Mouse (Mus musculus) lung, embryonic 14.5 days (tissue): ENCODE measurements around the gene Pcyt1a. TPM values are rescaled to one million over a fixed set of nuclear protein-coding genes. Genes with fewer than 3 reads are reported as not detected.

Source experiments
- ATAC-seq: fragments of 200-750 bp; cut with Nextera tagmentation; 2 replicates; pipeline ENCODE4 v1.8.0; 2017; ENCODE audit warnings: mild to moderate bottlenecking, moderate TSS enrichment, moderate library complexity; ENCODE audit not compliant: insufficient read depth
- DNase-seq: peaks from one replicate; pipeline ENCODE4 v3.0.0-alpha.2; 2015
- H3K27ac ChIP-seq: fragments of 300-500 bp; sonication (generic); 2 replicates; pipeline ENCODE4 v1.5.1; 2014; ENCODE audit warnings: low read depth, mild to moderate bottlenecking, moderate library complexity
- H3K27me3 ChIP-seq: fragments of 300-500 bp; sonication (generic); 2 replicates; pipeline ENCODE4 v1.6.1; 2014; ENCODE audit warnings: low read length, control low read depth; ENCODE audit not compliant: insufficient read depth
- H3K36me3 ChIP-seq: fragments of 300-500 bp; sonication (generic); 2 replicates; pipeline ENCODE4 v1.6.1; 2014; ENCODE audit warnings: control low read depth; ENCODE audit not compliant: insufficient read depth
- H3K4me1 ChIP-seq: fragments of 300-500 bp; sonication (generic); 2 replicates; pipeline ENCODE4 v1.6.1; 2014; ENCODE audit warnings: antibody characterized with exemption, control low read depth; ENCODE audit not compliant: insufficient read depth
- H3K4me2 ChIP-seq: fragments of 300-500 bp; sonication (generic); 2 replicates; pipeline ENCODE4 v1.6.1; 2014; ENCODE audit warnings: mild to moderate bottlenecking
- H3K4me3 ChIP-seq: fragments of 300-500 bp; sonication (generic); 2 replicates; pipeline ENCODE4 v1.5.1; 2014; ENCODE audit warnings: low read depth, low read length
- H3K9ac ChIP-seq: fragments of 300-500 bp; sonication (generic); 2 replicates; pipeline ENCODE4 v1.6.1; 2014
- H3K9me3 ChIP-seq: fragments of 300-500 bp; sonication (generic); 2 replicates; pipeline ENCODE4 v1.6.1; 2016; ENCODE audit warnings: low read depth, low read length, control low read depth
- CTCF ChIP-seq: IDR thresholded peaks from 2 replicates; pipeline ENCODE4 v1.5.1; 2016; ENCODE audit warnings: antibody characterized with exemption, low read depth
- WGBS: fragments of 180-500 bp; shearing (Covaris S2); extraction: QIAGEN DNeasy Blood & Tissue Kit; methylation state at CpG from one replicate; pipeline ENCODE4 v1.1.7; 2014; 5-methylcytosine and 5-hydroxymethylcytosine counted together
- polyA plus RNA-seq: library from polyadenylated mRNA; unstranded; fragments of >200 nt; fragmentation: Nextera tagmentation; extraction: Ambion mirVana; gene quantifications from 2 replicates; pipeline ENCODE4 v1.2.1, GENCODE M21; 2014

Gene Pcyt1a
- polyA plus RNA-seq, 1 experiment from 2014 or later = 40.4 TPM

DNA sequence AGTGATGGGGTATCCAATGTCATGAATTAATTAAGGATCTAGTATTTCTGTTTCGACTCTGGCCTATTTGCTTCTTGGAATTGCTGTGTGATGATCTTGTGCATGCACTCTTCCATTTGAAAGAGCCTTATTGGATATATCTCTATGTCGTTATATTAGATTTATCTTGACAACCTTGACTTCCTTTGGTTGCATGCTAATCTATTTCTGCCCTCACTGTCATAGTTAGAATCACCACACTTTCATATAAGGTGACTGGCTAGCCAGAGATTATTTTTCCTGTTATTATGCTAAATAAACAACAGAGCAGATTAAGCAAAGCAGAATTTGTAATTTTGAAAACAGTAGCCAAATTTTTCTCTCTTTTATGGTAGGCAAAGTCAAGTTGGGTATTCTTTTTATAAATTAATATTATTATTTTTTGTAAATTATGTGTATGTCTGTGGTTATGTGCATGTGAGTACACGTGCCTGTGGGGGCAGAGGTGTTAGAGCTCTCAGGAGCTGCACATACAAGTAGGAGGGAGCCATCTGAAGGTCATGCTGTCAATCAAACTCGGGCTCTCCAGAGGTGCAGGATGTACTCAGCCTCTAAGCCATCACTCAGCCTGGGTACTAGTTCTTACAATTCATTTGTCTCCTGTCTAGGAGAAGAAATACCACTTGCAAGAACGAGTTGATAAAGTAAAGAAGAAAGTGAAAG is 38.8 kb downstream of the Pcyt1a start:
- Histone ChIP-seq H3K36me3 (peaks cover 34% of the 10 kb centered on the region), H3K9ac (no peak overlapping the region), H3K27ac (no peak overlapping the region), H3K4me3 (no peak overlapping the region), H3K4me2 (no peak overlapping the region), H3K27me3 (no peaks in the 10 kb centered on the region), H3K4me1 (no peaks in the 10 kb centered on the region), H3K9me3 (no peaks in the 10 kb centered on the region)
- ATAC-seq (no peak), DNase-seq (no peak)
- TF ChIP-seq CTCF = no peak
- WGBS = 62% methylated on average over 5 of the region's 5 CpGs

DNA sequence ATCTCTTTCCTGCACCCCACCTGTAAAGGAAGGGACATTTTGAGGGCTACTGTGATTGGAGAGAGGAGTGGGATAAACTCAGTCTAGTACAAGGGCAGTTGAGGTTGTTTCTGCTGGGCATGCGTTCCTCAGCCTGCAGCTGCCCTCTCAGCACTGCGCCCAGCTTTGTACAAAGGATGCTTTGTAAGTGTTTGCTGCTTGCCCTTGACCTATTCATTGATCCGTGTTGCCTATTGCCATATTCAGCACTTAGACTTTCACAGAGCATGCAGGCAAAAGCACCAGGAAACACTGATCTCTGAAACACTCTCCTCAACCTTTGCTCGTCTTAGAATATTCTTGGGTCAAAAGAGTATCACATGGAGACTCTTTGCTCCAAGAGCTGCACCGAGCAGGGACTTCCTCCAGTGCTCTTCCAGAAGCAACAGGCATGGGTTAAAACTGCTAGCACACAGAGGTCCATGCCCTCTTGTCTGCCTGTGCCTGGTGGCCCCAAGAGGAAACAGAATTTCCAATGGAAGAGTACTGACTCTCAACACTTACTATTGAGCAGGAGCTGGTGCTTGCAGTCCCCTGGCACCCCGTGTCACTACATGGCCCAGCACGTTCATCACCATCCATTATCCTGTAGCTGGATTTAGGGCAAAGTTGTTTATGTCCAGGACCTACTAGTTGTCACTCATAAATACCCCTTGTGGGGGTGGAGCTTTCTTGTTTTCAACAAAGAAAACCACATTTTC is 41.7 kb downstream of the Pcyt1a start:
- H3K36me3 ChIP-seq = peaks cover 28% of the 10 kb centered on the region
- no peaks in the 10 kb centered on the region for H3K4me1 ChIP-seq
- no peak overlapping the region for H3K4me3 ChIP-seq
- H3K27me3 ChIP-seq = no peaks in the 10 kb centered on the region
- H3K27ac ChIP-seq = no peak overlapping the region
- 77% methylated on average over 7 of the region's 7 CpGs for whole genome bisulfite sequencing
- DNase-seq = no peak
- no peak for TF ChIP-seq CTCF
- H3K4me2 ChIP-seq = no peak overlapping the region
- ATAC-seq = no peak
- H3K9ac ChIP-seq = no peak overlapping the region
- H3K9me3 ChIP-seq = no peaks in the 10 kb centered on the region

DNA sequence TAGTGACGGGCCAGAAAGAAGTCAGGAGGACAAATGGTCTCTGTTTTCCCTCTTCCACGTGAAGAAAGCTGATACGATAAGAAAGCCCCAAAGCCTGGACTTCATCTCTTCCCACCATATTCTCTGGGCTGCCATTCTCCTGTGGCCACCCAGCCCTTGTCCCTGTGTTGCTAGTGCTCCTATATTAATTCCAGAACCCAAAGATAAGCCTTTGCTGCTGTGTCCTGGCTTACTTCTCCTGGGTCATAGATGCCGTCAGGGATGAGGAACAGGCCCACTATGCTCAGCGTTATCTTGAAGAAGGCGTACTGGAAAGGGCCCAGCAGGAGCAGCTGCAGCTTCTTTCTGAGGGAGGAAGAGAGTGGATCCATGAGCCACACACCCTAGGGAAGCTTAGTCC is 46.6 kb downstream of the Pcyt1a start:
- 63% methylated on average over 6 of the region's 6 CpGs for WGBS
- Histone ChIP-seq H3K27me3 (no peaks in the 10 kb centered on the region), H3K27ac (no peak overlapping the region), H3K9me3 (no peaks in the 10 kb centered on the region), H3K4me2 (no peak overlapping the region), H3K4me3 (no peak overlapping the region), H3K9ac (no peak overlapping the region), H3K4me1 (no peaks in the 10 kb centered on the region), H3K36me3 (0 out of 2 replicates have a peak, but pooled peaks cover 2% of the 10 kb centered on the region)
- TF ChIP-seq CTCF = no peak
- DNase-seq (no peak), ATAC-seq (no peak)

- DNase-seq (no peak), ATAC-seq (no peak)
- no peak overlapping the region for H3K4me2 ChIP-seq
- H3K4me3 ChIP-seq = no peak overlapping the region
- no peak overlapping the region for H3K9ac ChIP-seq
- H3K36me3 ChIP-seq = no peaks in the 10 kb centered on the region
- WGBS = 57% methylated on average over 2 of the region's 2 CpGs
- no peaks in the 10 kb centered on the region for H3K27me3 ChIP-seq
- no peak overlapping the region for H3K27ac ChIP-seq
- no peak for TF ChIP-seq CTCF
- no peaks in the 10 kb centered on the region for H3K9me3 ChIP-seq
- H3K4me1 ChIP-seq = no peaks in the 10 kb centered on the region
Observed at GRCm38 (mm10) chr16:32479415-32479814, 48.7 kb downstream of the Pcyt1a start.

DNA sequence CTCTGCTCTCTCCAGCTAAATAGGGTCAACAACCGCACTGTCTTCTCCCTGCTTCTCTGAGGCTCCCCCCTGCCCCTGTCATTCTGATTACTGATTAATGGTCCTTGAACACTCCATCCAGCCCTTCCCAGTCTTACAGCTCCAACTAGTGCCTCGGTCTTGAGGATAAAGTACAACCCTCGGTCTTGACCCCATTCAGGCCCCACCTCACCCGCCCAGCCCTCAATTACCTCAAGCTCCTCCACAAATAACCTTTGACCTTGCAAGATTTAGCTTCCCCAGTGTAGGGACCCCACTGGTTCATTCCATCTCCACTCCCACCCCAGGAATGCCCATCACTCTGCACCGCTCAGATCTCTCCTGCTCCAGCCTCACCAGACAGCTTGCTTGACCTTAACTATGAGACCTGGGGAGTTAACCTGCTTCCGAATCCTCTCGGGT is 53.7 kb downstream of the Pcyt1a start:
- no peak overlapping the region for H3K4me2 ChIP-seq
- no peaks in the 10 kb centered on the region for H3K27me3 ChIP-seq
- no peak overlapping the region for H3K4me3 ChIP-seq
- no peaks in the 10 kb centered on the region for H3K9me3 ChIP-seq
- WGBS = 16% methylated on average over 7 of the region's 7 CpGs
- H3K36me3 ChIP-seq = no peaks in the 10 kb centered on the region
- H3K27ac ChIP-seq = no peak overlapping the region
- no peak for DNase-seq
- 0 out of 2 replicates have a peak, but pooled peaks cover 2% of the 10 kb centered on the region for H3K4me1 ChIP-seq
- H3K9ac ChIP-seq = no peak overlapping the region
- no peak for ATAC-seq
- no peak for TF ChIP-seq CTCF

DNA sequence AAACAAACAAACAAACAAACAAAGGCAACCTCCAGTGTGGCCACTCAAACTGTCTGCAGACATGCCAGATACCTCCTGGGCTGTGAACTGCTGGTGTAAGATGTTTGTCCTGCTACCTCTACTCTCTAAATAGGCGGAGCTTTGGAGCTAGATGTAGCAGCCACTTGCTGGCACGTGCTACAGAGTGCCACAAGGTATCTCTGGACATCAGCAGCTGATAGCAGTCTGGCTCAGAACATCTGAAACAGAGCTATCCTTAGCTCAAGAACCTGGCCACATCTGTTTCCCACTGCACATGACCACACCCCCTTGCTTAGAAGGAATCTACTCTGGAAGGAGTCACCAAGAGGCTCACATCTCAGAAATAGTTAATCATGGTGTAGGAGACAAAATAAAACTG is 54.5 kb downstream of the Pcyt1a start:
- Histone ChIP-seq H3K9me3 (no peaks in the 10 kb centered on the region), H3K4me1 (0 out of 2 replicates have a peak, but pooled peaks cover 2% of the 10 kb centered on the region), H3K4me3 (no peak overlapping the region), H3K27ac (no peak overlapping the region), H3K9ac (no peak overlapping the region), H3K27me3 (no peaks in the 10 kb centered on the region), H3K36me3 (no peaks in the 10 kb centered on the region), H3K4me2 (no peak overlapping the region)
- WGBS = 54% methylated on average over 2 of the region's 2 CpGs
- DNase-seq (no peak), ATAC-seq (no peak)
- no peak for TF ChIP-seq CTCF

- no peaks in the 10 kb centered on the region for H3K36me3 ChIP-seq
- no peak overlapping the region for H3K4me2 ChIP-seq
- no peak for TF ChIP-seq CTCF
- H3K9ac ChIP-seq = no peak overlapping the region
- no peak overlapping the region for H3K4me3 ChIP-seq
- H3K9me3 ChIP-seq = no peaks in the 10 kb centered on the region
- DNase-seq = no peak
- H3K4me1 ChIP-seq = 0 out of 2 replicates have a peak, but pooled peaks cover 2% of the 10 kb centered on the region
- 67% methylated on average over 6 of the region's 6 CpGs for WGBS
- no peaks in the 10 kb centered on the region for H3K27me3 ChIP-seq
- H3K27ac ChIP-seq = no peak overlapping the region
- no peak for ATAC-seq
Observed at GRCm38 (mm10) chr16:32486046-32486445, 55.3 kb downstream of the Pcyt1a start.
